Mouse (Mus musculus) adrenal gland, postnatal 10 days (tissue): ENCODE results near the gene Tac2. TPM values are rescaled to one million over a fixed set of nuclear protein-coding genes. Genes with fewer than 3 reads are reported as not detected.

Source experiments
- DNase-seq: peaks from one replicate; pipeline ENCODE4 v3.0.0; 2021; ENCODE audit warnings: mixed read lengths
- total RNA-seq, 2 experiments: library from RNA; stranded (reverse); gene quantifications; 2 replicates each; pipeline ENCODE4 v1.2.3; 2021

The Tac2 gene
- total RNA-seq, 2 experiments from 2014 or later = not detected

DNA sequence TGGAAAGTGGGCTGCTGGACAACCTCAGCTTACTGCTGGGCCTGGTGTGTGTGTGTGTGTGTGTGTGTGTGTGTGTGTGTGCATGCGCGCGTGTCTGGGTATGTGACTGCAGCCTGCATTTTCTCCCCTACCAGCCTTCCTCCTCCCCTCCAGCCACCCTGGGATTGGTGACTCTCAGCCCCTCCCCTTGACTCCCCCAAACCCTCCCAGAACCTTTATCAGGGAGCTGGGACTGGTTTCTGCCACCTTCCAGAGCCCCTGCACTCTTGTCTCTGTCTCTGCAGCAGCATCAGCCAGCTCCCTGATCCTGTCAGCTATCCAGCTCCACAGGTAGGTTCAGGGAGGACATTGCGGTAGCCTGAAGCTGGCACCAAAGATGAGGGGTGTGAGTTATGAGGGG is 858 bp downstream of the Tac2 start:
- DNase-seq = no peak

DNA sequence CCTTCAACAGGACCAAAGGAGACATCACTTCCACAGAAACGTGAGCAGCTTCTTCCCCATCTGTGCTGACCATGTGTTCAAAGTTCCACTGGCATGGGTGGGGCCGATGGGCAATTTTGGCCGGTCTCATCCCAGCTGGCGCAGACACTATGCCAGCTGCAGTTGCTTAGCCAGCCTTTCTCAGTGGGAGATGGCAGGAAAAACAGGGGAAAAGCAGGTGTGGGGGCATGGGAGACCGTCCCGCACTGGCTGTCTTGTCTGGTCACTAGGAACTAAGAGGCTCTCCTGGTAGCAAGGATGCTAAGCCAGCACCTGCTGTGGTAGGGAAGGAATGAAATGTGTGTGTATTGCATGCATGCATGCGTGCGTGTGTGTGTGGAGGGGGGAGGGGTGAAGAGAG is 4.2 kb downstream of the Tac2 start:
- DNase-seq = no peak

DNA sequence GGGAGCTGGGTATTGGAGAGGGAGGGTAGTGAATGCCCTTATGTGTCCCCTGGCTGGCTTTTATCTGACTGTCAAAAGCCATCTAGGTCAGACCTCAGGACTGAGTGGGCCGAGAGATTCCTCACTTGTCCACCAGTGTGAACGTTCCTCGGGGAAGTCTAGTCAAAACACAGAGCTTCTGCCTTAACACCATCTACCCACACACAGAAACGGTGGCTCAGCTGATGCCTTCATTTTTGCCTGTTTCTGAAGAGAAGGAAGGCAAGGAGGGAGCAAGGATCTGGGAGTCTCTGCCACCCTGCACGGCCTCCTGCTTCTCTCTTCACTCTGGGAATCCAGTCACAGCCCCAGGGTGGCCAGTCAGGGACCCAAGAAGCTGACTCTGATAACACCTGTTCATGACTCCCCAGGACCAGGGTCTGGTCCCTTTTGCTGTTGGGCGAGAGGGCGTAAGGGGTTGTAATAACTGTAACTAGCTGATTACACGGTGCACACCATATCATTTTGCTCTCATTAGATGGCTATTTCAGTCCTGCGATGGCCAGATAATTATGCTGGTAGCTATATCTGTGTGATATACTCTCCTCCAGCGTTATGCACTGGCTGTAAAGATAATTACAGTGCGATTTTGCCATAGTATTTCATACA is 6.1 kb downstream of the Tac2 start:
- no peak for DNase-seq

DNA sequence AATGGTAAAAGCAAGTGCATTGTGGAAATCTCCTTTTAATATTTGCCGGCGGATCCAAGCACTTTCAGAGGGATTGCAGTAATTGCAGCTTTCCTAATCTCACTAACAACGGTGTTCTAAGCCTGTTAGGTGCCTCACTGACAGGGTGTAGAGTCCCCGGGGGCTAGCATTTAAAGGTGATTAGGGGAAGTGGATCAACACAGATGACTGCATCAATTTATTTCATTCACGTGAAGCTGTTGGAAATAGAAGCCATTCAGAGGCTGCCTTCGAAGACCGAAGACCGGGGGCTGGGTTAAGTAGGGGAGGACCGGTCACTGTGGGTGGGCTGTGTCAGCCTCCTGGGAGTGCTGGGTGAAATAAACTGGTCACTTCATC is 6.6 kb downstream of the Tac2 start:
- no peak for DNase-seq

DNA sequence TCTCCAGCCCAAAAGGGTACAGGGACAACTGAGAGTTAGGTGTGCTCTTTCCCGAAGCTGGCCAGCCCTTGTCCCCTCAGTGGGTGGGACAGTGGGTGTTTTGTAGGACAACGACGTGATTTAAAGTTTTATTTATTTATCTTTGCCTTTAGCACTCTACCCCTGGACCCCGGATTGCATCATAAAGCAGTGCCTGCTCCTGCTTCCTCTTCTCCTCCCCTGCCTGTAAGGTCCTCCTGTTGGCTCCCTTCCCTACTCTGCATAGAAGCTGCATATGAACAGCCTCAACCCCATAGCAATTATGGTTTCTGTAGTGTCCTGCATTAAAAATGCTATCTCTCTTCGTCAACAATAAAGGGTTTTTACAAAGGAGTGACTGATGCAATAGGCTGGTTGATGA is 7.1 kb downstream of the Tac2 start:
- no peak for DNase-seq

DNA sequence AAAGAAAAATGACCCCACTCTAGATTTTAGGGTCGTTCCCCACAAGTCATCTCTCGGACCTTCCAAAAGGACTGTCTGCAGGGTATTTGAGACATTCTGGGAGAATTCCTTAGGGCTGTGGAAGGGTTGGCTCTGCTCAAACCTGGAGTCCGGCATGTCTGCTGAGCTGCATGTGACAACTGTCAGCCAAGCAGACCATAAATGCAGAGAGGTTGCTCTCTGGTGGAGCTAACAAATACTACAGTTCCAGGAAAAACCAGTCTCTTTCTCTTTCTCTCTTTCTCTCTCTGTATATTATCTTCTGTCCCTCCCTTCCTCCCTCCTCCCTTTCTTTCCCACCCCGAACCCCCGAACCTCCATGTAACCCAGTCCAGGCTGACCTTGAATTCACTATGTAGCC is 10.2 kb downstream of the Tac2 start:
- DNase-seq = peak; percentile 49

DNA sequence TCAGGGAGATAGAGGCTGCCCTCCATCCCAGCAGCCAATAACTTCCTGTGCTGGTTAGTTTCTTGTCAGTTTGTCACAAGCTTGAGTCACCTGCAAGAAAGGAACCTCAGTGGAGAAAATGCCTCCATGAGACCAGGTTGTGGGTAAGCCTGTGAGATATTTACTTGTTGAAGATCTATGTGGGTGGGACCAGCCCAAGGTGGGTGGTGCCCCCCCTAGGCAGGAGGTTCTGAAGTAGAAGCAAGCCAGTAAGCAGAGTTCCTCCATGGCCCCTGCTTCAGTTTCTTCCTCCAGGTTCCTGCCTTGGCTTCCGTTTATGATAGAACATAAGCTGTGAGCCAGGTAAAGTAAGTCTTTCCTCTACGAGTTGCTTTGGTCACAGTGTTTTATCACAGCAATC is 12.0 kb downstream of the Tac2 start:
- DNase-seq = no peak

DNA sequence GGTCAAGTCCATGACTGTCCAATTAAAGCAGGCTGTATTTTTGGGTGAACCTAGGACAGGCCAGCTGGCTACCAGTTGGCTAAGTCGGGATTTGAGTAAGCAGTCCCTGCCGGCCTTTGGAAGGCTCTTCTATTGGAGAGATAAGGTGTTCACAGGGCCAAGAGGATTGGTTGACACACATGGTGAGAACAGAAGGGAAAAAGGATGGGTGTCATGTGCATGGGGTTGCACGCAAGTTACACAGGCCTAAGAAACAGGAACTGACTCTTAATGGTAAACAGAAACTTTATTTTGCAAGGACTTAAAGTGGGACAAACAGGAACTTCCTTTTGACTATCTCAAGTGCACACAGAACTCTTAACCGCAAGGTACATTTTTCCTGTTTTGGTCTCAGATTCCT is 12.6 kb downstream of the Tac2 start:
- DNase-seq = no peak

DNA sequence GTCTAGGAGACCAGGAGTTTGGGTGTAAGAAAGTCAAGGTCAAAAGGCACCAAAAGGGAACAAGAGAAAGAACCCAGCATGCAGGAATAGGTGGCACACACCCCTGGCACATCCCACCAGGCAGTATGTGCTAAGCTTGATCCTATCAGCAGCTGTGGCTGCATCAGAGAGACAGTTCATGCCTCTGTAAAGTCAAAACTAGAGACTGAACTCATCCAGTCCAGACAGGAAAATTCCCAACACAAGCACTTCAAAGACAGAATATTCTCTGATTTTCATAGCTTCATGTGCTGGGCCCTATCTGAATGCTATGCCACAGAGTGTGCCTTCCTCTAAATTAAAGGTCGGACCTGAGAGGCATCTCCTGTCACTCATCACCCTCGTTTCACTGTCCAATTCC is 13.3 kb downstream of the Tac2 start:
- DNase-seq = no peak

DNA sequence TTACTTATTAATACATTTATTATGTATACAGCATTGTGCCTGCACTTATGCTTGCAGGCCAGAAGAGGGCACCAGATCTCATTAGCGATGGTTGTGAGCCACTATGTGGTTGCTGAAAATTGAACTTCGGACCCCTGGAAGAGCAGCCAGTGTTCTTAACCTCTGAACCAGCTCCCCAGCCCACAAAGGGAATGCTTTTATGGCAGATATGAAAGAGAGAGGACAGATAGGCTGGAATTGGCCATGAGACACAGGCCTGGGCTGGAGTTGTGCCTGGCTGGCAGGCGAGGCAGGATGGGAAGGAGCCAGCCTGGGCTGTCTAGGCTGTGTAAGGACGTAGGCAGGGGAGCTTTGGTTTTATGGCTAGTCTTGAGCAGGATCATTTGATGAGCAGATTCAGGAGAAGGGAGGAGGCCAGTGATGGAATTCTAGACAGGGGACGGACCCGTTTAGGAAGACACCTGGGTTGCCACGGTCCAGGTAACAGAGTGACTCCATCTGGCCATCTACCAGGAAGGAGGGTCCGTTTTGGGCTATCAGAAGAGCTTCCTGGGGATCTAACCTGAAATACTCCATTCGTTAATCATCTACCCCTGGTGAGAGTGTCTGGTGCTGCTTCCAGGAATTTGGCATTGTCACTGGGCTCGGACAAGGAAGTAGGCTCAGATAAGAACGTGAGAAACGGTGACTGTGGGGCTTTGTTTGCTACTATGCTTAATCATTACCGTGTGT is 14.0 kb downstream of the Tac2 start:
- DNase-seq = peak; percentile 60

DNA sequence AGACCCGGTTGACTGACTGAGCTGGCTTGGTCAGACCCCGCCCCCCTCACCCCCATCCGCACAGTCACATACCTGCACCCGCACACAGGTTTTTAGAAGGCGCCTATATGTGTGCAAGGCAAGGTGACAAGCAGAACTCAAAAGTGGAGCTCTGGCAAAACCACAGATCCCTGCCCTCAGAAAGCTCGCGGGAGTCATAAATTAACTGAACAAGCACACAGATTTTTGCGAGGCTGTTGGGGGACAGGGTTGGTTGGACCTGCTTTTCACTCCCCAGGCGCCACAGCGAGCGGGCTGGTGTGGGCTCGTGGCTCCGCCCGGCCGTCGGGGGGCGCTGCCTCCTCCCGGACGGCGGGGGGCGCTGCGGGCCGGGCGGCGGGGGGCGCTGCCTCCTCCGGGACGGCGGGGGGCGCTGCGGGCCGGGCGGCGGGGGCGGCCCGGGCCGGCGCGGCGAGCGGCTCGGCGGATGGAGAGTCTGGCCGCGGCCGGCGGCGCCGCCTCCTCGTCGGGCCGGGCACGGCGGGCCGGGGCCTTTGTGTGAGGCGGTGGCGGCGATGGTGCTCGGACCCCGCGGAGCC is 14.9 kb downstream of the Tac2 start, which contains the start of gene Zbtb39:
TSS of gene Zbtb39 (plus strand) at position 456 of the 578 bp plus-strand sequence.
- peak; percentile 92 for DNase-seq

DNA sequence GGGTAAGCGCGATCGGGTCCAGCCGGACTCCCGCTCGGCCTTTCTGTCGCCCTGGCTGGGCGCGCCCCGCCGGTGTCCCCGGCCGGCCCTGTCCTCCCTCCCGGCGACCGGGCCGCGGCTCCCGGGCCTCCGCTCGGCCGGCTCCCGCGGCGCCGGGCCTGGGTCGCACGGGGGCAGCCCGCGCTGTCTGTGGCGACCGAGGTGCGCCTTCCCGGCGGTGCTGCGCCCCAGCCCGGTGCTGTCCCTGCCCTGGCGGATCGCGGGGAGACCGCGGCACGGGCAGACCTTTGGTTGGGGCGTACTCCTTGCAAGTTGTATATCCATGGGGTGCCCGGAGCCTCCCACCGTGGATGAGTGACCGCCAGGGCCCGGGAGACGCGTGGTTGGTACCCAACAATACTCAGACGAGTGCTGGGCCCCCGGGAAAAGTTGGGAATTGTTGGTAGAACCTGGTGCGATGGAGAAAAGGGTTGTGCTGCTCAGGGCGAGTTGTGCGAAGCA is 15.4 kb downstream of the Tac2 start:
- no peak for DNase-seq

DNA sequence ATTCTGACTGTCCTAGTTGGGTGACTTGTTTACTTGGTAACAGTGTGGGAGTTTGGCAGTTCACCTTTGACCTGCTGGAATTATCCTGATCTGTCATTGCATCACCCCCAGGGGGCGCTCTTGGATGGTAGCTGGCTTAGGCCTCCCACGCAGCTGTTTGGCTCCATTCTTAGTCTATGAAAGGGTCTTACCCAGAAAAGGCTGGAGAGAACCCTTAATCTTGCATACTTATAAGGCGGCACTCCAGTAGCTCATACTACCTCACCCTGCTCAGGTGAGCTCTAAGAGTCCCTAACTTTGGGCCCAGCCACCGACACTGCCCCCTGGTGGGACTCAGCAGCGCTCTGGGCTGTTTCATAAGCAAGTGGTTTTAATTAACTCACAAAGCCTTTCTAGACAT is 20.4 kb downstream of the Tac2 start:
- DNase-seq = peak; percentile 80

DNA sequence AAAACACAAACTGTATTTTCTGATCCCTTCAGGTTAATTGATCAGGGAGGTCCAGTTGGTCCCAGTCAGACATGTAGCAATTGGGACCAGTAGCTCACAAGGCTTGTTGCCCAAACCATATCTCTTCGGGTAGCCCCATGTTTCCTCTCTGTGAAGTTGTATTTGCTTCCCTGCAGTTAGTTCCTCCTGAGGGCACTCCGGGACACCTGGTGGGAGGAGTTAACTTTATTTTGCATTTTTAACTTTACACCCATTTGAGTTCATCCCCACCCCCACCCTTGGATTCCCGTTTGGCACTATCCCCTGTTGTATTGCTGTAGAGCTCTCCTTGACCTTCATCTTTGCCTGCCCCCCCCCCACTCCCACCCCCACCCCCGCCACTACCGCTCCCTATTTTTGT is 21.6 kb downstream of the Tac2 start:
- no peak for DNase-seq

DNA sequence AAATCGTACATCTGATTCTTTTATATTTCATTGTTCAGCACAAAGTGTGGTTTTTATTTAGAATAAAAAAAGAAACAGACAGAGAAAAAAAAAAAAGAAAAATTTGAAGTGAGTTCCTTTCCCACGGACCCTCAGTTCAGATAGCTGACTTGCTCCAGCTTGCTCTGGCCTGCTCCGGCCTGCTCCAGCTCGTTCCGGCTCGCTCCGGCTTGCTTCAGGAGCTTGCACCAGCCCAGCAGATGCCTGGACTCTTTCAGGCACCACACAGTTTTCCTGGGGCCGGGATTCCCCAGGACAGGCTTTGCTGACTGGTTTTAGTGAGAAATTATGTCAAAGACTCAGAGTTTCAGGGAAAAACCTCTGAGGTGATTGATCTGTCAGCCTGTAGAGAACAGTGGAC is 23.0 kb downstream of the Tac2 start:
- DNase-seq = no peak

DNA sequence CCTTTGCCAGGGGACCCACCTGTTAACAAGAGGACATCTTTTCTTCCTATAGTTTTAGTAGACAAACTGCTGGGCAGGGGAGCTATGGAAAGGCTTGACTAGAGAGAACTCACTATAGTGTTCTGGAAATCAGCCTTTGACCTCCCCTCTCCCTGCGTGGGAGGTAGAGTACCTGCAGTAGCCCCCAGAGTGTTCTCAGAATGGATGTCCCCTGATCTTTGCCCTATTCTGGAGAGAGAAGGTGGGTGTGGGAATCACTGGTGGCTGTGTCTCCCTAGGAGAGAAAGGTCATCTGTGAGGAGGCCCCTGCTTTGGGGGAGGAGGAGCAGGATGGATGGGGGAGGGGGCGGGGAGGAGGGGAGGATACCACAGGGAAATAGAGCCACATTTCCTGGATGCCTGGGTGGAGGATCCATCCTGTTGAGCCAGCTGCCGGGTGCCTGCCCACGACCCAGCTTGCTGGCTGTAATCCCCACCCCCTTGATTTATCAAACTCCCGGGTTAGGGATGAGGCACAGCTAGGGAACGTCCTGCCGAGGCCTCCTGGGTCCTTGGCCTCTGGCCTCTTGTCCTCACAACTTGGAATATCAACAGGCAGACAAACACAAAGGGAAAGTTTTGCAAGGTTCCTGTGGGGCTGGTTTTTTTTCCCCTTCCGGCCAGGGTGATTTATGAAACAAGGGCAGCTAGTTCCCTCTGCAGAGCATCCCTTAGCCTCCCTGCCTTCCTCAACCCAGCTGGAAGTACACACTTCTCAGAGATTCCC is 24.8 kb downstream of the Tac2 start:
- peak; percentile 73 for DNase-seq

DNA sequence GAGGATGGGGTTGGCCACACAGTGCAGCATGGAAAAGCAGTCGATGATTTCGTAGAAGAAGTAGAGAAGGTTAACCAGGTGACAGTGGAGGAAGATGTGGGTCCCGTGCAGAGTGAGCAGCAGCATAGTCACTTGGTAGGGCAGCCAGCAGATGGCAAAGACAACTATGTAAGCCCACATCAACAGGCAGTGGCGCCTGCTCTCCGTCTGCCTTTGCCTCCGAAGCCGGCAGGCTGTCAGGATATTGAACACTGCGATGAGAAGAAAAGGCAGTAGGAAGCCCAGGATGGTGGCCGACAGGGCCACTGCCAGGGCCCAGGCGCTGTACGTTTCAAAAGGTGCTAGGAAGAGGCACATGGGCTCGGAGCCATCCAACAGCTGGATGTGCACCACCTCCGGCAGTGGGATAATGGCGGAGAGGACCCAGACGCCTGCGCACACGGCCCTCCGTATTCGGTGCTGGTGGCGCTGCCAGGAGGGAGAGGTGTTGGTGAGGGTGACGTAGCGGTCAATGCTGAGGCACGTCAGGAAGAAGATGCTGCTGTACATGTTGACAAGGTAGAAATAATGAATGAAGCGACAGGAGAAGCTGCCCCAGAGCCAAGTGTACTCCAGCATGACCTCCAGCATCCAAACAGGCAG is 26.0 kb downstream of the Tac2 start:
- no peak for DNase-seq

DNA sequence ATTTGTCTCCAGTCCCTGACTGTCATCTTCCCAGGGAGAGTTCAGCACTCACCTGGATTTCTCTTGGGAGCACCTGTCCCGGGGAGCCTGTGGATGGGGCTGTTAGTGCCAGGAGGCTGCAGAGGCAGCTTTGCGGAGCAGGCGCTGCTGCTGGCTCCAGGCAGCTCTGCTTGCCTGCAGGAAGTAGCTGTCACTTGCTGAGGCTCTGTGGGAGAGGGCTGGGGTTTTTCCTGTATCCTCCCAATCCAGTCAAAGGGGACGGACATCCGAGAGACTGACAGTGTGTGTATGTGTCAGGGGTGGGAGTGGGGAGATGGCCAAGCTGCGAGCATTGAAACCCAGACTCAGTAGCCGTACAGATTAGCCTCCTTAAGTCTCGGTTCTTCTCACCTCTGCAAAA is 27.3 kb downstream of the Tac2 start, which contains the start of gene Gpr182:
TSS of gene Gpr182 (minus strand) at position 185 of the 400 bp plus-strand sequence.
- DNase-seq = no peak

DNA sequence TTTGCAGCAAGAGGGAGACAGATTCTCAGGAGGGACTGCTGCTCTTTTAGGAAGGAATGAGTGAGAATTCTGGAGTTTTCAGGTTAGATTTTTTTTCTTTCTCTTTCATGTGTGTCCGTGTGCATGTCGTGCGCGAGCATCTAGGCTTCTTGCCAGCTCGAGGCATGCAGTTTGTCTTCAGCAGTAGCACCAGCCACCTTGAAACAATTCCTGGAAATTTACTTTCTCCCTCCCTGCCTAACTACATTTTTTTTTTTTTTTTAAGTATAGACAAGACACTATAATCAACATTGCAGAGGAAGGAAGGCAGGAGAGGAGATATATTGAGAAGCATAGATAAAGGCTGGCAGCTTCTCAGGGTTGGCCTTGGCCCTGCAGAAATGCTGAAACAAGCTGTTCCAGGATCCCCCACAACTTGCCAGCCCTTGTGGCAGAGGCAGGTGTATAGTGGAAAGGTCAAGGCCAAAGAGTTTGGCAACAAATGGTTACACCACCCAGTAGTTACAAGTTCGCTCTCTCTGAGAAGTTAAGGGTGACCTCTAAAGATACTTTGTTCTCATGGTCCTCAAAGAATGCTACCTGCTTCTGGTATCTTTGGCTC is 30.4 kb downstream of the Tac2 start:
- peak; percentile 72 for DNase-seq

DNA sequence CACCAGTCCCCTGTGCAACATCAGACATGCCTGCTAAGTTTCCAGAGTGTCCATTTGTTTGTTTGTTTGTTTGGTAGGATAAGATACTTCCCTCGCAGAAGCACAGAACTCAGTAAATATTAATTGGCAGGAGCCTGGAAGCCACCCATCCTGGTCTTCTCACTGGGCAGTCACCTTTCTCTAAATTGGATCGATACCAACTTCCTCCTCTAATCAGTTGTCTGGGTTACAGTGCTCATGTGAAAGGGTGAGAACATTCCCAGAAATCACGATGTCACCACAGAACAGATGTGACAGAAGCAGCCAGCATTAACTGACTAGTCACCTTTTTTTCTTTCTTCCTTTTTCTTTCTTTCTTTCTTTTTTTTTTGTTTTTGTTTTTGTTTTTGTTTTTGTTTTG is 31.0 kb downstream of the Tac2 start:
- no peak for DNase-seq

DNA sequence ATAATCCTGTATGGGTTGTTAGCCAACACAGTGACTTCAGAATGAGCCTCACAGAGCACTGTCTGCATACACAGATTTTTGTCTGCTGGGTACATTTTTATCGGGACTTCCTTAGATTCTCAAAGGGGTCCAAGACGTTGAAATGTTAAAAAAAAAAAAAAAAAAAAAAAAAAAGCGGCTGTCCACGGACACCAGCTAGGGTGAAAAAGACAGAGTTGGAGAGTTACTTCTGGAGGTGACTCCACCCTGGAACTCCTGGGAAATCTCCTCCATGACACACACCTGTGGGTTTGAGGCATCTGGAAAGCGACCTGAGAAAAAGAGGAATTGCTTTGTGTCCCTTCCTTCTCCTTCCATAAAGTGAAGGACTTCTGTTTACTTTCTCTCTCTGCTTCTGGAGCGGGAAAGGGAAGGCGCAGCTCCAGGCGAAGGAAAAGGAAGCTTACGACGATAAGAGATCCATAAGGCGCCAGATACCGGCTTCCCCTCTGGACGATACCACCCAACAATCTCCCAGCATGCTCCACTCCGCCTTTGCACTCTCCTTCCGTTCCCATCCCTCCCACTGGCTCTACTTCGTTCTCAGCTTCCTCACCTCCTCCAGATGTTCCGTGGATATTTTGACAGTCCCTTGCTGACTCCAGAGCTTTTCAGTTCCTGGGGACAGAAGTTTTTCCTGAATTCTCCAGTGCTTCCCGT is 31.6 kb downstream of the Tac2 start:
- DNase-seq = no peak
